Mouse (Mus musculus): ENCODE measurements at regions not wholly inside any gene's neighbourhood (a gene's known extent, or its start where the extent isn't known, plus 50 kb on each side); places are given as distances from the start of the nearest gene placed in this dataset.
A peak's percentile ranks its signal among the peaks of the same experiment; 100 is the strongest.

DNA sequence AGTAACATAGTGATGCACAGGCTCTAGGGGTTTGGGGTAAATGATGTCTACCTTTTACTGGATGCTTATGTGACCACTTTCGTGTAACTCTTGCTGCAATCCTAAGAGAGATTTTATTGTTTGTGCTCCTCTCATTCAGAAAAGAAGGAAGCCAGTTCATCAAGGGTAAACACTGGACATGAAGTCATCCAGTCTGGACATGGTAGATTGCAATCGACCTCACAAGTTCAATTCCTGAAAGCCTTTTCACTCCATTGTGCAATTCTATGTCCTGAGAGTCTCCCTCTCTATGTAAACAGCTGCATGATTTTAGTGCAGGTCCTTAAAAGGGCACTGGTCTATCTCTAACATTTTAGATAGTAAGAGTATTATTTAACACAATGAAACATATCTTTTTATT, 73.5 kb upstream of the Gm16223 start:
- DNase-seq (ENCODE audit: low spot score in 2 of 2), result no peak
- intact Hi-C loops (cut with DNase I), result no loop called here

DNA sequence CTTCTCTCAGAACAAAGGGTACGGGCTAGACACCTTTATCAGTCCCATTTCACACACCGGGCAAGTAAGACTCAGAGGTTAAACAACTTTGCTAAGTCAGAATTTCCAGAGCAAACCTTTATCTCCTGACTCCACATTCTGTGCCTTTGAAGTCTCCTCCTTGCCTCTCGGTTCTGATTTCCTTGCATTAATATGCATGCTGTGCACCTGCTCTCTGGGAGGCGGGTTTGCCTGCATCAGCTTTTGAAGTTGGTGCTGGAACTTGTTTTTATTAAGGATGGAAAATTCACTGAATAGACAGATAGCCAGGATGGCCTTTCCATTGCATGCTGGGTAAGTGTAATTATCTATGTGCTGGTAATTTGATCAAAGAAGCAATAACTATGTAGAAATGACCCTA, 84.2 kb upstream of the Gm16223 start:
- DNase-seq (ENCODE audit: low spot score in 2 of 2), result no peak
- intact Hi-C loops (cut with DNase I), result no loop called here

DNA sequence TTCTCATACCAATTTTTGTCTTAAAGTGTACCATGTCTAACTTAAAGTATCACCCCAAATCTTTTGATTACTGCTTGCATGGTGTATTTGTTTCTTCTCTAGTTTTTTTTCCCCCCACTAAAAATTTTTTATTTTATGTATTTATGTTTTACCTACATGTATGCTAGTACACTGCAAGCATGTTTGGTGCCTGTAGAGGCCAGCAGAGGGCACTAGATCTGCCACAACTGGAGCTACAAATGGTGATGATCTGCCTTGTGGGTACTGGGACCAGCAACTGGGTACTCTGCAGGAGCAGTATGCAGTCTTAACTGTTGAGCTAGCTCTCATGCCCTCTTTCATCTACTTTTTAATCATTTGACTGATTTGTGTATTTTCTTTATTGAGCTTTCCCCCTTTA, 92.2 kb upstream of the Gm16223 start:
- intact Hi-C loops (cut with DNase I), result no loop called here
- no peak for DNase-seq (ENCODE audit: low spot score in 2 of 2)

DNA sequence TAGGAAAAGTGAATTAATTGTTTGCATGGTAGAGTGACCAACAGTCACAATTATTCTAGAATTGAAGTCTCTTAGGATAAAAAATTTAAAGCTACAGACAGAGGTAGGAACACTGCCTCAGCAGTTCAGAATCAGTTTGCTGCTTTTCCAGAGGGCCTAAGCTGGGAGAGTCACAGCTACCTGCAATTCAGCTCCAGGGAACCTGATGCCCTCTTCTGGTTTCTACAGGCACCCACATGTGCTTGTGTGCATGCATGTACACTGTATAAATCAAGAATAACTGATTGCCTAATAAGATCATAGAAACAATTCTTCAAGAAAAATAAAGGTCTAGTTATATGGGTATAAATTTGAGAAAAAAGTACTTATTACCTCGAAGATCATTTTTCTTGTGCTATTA, 96.6 kb upstream of the Gm16223 start:
- DNase-seq (ENCODE audit: low spot score in 2 of 2), result no peak
- intact Hi-C loops (cut with DNase I), result no loop called here

DNA sequence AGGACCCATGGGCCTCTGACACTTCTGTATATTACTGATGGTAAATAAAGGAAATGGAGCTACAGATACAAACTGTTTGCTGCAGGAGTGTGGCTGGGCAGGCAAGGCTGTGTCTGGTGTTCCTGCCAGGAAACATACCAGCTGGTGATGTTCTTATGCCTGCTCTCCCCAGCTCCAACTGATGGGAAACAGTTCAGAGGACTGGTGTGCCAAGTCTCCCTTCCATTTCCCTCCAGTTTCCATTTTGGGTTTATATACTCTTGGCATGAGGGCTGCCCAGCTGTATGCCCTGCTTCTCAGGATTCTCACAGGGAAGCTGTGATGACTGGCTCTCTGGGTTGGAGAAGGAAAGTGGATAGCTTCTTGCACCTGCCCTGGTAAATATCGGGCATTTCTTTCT, 100.8 kb upstream of the Gm16223 start:
- peak; percentile 10 for DNase-seq (ENCODE audit: low spot score in 2 of 2)
- intact Hi-C loops (cut with DNase I), result no loop called here

DNA sequence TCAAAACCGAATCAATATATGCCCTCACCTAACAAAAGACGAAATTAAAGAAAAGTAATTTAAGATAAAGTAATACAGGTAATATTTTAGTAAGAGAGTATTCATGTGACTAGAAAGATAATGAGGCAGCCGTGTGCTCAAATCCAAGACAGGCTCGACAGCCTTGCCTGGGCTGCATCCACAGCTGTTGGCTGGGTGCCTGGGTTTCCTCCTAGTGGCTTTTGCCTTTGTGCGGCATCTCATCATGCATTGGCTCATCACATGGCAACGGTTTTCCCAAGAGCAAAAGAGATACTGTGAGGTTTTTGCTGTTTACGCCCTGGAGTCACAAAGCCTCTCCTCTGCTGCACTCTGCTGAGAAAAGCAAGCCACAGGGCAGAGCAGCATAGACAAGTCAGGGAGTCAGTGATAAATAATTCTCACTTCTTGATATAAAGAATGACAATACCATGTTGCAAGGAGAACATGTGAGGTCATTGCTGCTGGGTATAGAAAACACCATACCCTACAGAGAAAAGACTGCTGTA, 103.1 kb upstream of the Bod1l start:
- intact Hi-C loops (cut with DNase I), result no loop called here
- no peak for DNase-seq (ENCODE audit: low spot score in 2 of 2)

DNA sequence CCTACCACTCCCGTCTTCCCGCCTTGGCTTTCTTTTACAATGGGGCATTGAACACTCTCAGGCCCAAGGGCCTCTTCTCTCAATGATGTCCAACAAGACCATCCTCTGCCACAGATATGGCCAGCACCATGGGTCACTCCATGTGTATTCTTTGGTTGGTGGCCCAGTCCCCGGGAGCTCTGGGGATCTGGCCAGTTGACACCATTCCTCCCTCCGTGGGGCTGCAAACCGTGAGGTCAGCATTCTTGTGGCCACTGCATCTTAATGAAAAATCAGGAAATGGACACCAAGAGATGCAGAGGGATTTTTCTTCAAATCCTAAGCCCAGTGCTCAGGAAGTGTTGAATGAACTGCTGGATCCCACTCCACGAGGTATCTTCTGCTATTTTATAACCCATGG, 99.3 kb upstream of the Bod1l start:
- no peak for DNase-seq (ENCODE audit: low spot score in 2 of 2)
- intact Hi-C loops (cut with DNase I), result no loop called here

DNA sequence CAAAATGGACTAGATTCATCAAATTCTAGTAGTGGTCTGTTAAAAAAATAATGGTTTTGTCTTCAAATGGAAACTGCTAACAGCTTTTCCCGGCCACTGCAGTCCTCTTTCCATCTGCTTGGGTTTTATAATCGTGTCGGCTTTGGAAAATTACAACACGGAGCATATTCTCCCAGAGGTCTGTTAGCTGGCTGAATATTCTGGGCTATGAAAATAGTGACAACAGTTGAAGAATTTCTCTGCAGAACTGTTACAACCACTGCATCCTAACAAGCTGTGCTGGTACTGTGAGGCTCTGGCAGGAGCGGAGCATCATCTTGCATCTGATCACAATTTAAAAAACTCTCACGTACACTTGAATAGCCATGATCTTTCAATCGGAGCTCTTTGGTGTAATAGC, 98.0 kb upstream of the Bod1l start:
- DNase-seq (ENCODE audit: low spot score in 2 of 2), result peak; percentile 23 to 27
- intact Hi-C loops (cut with DNase I), result no loop called here

DNA sequence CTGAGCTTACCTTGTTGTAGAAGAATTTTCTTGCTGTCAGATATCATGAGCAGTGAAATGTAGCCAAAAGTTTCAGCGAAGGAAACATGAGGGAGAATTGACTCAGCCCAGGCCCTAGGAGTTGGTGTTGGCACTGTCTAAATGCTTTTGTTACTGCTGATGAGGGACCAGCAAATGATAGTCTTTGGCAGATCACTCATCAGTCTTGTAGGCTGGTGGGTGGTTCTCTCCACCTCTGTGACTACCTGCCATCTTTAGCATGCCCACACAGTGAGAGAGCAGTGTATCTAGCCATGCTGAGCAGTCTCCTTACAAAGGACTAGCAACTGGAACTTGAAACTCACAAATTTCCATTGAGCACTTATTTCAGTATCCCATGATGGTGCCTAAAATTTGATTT, 97.1 kb upstream of the Bod1l start:
- intact Hi-C loops (cut with DNase I), result no loop called here
- DNase-seq (ENCODE audit: low spot score in 2 of 2), result peak in 1 of 2 experiments; percentile 4

DNA sequence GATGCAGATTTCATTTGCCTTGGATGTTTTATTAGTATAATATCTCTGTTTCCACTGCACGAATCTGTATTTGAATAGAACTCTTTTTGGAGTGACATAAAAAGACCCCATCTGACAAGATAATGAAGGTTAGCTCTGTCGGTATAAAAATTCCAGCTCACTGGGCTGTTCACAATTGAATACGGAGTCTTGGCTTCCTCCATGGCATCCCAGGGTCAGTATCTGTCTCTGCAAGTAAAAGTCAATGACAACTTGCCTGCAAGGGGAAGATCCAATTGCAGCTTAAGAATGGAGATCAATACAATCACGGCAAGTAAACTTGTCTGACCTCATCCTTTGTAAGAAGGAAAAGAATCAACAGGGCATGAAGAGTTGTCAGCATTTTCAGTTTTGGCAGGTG, 95.6 kb upstream of the Bod1l start:
- intact Hi-C loops (cut with DNase I), result no loop called here
- DNase-seq (ENCODE audit: low spot score in 2 of 2), result no peak

DNA sequence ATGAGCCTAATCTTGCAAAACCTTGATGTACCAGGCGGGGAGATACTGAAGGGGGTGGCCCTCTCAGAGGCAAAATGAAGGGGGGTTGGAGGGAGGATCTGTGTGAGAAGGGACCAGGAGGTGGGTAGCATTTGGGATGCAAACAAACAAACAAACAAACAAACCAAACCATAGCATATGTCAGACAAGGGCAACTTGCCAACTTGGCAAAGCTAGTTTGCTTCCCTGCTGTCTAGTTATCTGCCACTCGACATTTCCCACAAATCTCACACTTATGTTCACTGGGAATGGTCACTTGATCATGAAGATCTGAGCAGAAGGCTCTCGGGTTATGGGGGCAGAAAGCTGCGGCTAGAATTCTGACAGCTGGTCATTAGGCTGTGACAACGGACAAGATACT, 65.9 kb upstream of the Bod1l start:
- intact Hi-C loops (cut with DNase I), result no loop called here
- no peak for DNase-seq (ENCODE audit: low spot score in 2 of 2)

DNA sequence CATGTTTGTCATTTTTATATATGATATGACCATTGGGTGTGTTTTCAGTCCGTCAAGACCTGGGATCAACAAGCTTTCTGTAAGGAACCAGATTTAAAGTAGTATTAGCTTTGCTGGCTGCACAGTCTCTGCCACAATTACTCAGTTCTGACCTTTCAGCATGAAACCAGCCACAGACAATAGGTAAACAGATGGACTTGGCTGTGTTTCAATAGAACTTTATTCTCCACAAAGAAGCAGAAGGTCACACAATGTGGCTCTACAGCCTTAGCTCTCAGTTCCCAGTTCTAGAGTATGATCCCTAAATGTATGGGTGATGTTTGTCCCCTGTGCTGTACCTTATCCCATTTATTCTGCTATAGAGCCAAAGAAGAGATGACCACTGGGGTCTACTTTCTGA, 63.6 kb upstream of the Bod1l start:
- intact Hi-C loops (cut with DNase I), result no loop called here
- no peak for DNase-seq (ENCODE audit: low spot score in 2 of 2)

DNA sequence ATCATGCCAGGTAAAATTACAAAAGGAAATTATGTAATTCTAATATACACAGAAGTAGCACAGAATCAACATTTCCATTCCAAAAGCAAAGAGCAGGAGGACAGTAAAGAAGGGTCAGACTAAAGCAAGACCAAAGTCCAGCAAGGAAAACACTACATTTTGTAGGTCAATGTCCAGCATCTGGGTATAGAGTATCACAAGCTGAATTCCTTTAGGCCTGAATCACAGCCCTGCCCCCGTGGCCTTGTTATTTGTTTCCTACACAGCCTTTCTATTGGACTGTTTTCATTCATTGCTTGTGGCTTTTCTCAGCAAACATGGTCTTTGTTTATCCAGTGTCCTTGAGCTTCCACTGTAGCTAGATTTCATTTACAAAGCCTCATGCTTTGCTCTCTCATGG, 60.4 kb upstream of the Bod1l start:
- no peak for DNase-seq (ENCODE audit: low spot score in 2 of 2)
- intact Hi-C loops (cut with DNase I), result no loop called here

DNA sequence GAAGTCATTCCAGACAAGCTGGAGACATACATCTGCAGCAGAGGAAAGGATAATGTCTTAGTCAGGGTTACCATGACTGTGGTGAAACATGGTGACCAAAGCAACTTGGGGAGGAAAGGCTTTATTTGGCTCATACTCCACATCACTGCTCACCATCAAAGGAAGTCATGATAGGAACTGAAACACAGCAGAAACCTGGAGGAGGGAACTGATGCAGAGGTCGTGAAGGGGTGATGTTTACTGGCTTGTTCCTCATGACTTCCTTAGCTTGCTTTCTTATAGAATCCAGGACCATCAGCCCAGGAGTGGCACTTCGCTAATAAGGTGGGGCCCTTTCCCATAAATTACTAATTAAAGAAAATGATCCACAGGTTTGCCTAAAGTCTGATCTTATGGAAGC, 55.1 kb upstream of the Bod1l start:
- intact Hi-C loops (cut with DNase I), result loop anchor here (10.0 kb wide), 1 partner anchor 266 kb away; no protein-coding TSS in a partner anchor
- no peak for DNase-seq (ENCODE audit: low spot score in 2 of 2)

DNA sequence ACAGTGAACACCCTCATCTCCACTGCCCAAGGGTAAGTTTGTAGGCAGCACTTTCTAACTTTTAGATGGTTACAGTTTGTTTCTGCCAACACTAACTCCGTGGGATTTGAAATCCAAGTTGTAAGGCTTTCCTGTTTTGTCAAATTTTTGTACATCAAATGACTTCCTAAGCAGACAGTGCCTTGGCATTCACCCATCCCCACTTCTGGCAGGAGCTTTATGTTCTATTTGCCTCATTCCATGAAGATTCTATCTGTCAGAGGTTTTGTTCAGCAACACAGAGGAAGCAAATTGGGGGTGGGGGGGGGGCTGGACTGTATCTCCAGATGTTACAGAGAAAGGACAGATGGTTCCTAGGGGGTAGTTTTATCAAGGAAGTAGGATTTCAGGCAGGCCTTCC, 54.6 kb upstream of the Bod1l start:
- DNase-seq (ENCODE audit: low spot score in 2 of 2), result no peak
- intact Hi-C loops (cut with DNase I), result loop anchor here (10.0 kb wide), 1 partner anchor 266 kb away; no protein-coding TSS in a partner anchor

Measured in left cerebral cortex, postnatal 36 days (tissue).